Mouse (Mus musculus): Measurements from ENCODE around the gene Gpr37. TPM values are rescaled to one million over a fixed set of nuclear protein-coding genes. Genes with fewer than 3 reads are reported as not detected.

Gene Gpr37
- polyA plus RNA-seq, 1 experiment = 6.4 TPM

GRCm38 (mm10) chr6:25663942-25664341 is 26.6 kb downstream of the Gpr37 start:
- Histone ChIP-seq H3K4me3 (ENCODE audit: control insufficient read depth, low read depth, low read length) (no peak overlapping the region), H3K27ac (ENCODE audit: control insufficient read depth, insufficient read depth, low read depth, low read length) (no peak overlapping the region), H3K27me3 (ENCODE audit: control insufficient read depth, insufficient read depth, low read length) (no peaks in the 10 kb centered on the region), H3K4me1 (ENCODE audit: control insufficient read depth, insufficient read depth, low read length) (peaks cover 1% of the 10 kb centered on the region; the same call in 1 of the 2 replicates), H3K36me3 (ENCODE audit: control insufficient read depth, insufficient read depth, low read length) (no peaks in the 10 kb centered on the region)
- TF ChIP-seq CTCF (IDR thresholded peaks at IDR 0.05; ENCODE audit: control insufficient read depth, insufficient read depth, insufficient replicate concordance, low read depth, low read length) (no peak), POLR2A (IDR thresholded peaks at IDR 0.05; ENCODE audit: control insufficient read depth, low read depth, low read length) (no peak)

- no peaks in the 10 kb centered on the region for H3K4me1 ChIP-seq (ENCODE audit: control insufficient read depth, insufficient read depth, low read length)
- no peak for TF ChIP-seq POLR2A (IDR thresholded peaks at IDR 0.05; ENCODE audit: control insufficient read depth, low read depth, low read length)
- no peak for TF ChIP-seq CTCF (IDR thresholded peaks at IDR 0.05; ENCODE audit: control insufficient read depth, insufficient read depth, insufficient replicate concordance, low read depth, low read length)
- no peak overlapping the region for H3K4me3 ChIP-seq (ENCODE audit: control insufficient read depth, low read depth, low read length)
Measured at GRCm38 (mm10) chr6:25659924-25660675, 30.4 kb downstream of the Gpr37 start.

More at GRCm38 (mm10) chr6:25659924-25660675, 30.4 kb downstream of the Gpr37 start:
- Histone ChIP-seq H3K27ac (ENCODE audit: control insufficient read depth, insufficient read depth, low read depth, low read length) (no peak overlapping the region), H3K27me3 (ENCODE audit: control insufficient read depth, insufficient read depth, low read length) (no peaks in the 10 kb centered on the region), H3K36me3 (ENCODE audit: control insufficient read depth, insufficient read depth, low read length) (no peaks in the 10 kb centered on the region)

Other genes starting within 250 kb of the Gpr37 start
- 1.8 and 3.2 TPM in 2 replicates for gene Pot1a, start 118.5 kb upstream of the Gpr37 start, polyA plus RNA-seq (2012; rRNA removed)

Data from testis, adult 2 months (tissue).